Mouse (Mus musculus): Measurements from ENCODE around the gene Hmga1.

Hmga1 gene

GRCm38 (mm10) chr17:27561809-27562526 lies 5.7 kb downstream of the Hmga1 start:
- DNase-seq, result peak; percentile 79

DNA sequence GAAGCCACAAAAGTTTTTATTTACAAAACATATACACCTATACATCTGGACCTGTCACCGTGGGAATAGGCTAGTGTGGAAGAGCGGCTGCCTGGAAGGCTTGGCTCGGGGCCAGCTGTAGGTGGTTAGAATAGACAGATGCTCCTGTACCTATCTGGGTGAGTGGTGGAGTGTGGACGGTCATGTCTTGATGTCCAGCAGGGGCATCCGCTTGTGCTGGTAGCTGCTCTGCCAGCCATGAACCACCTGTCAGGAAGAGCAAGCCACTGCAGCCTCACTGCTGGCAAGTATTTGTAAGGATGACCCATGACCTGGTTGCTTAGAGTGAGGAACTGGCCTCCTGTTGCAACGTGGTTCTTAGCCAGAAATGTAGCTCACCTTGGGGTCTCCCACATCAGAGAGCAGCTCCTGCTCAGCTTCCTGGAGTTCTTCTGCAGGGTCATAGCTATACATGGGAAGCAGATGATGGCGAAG lies 7.5 kb downstream of the Hmga1 start:
- DNase-seq, result no peak

DNA sequence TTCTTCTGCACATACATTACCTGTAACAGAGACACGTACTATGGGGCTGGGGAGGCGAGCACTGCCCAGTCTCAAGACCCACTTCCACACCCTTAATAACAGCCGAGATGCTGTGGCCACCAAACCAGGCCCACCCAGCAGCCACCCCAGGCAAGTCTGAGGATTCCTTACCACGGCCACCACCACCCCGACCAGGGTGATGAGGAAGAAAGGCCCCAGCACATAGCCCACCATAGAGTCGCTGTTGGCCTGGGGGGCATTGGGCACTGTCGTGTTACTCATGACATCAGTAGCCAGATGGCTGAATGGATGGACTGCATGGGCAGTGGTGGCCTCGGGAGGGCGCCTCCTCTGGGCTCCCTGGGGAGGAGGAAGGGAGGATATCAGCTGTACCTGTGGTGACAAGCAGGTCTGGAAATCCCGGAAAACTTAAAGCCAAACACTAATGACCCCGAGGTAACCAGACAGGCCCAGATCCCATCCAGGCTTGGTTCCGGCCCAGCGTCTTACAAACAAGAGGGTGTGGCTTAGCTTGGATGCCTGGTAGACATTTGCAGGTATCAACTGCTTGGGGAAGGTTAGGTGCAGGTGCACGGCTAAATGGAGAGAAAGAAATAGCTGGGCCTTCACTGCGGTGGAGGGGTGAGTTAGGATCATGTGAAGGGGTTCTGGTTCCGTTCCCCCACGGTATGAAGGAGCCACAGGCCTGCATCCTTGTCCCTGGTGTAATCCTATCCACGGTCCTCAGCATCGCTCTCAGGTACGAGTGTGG lies 8.3 kb downstream of the Hmga1 start:
- DNase-seq, result no peak

- peak; percentile 97 for DNase-seq
These were observed 9.1 kb downstream of the Hmga1 start, which contains the start of gene AI413582 for GRCm38 (mm10) chr17:27565163-27565941. Gene AI413582, minus strand, starts transcription at chr17:27565756.

DNA sequence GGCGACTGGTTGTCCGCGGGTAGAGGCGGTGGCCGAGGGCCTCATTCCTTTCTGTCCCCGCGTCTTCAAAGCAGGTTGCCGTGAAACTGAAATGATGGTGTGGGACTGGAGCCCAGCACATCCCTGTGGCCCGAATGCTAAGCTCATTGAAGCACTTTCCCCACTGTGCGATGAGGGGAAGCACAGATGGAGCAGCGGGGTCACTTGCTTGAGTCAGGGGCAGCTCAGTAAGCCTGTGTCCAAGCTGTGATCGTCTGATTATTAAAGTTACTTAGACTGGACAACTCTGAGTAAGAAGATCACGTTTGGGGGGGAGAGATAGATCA lies 9.6 kb downstream of the Hmga1 start:
- no peak for DNase-seq

- no peak for DNase-seq
These were observed 11.9 kb downstream of the Hmga1 start for GRCm38 (mm10) chr17:27568228-27568627.

DNA sequence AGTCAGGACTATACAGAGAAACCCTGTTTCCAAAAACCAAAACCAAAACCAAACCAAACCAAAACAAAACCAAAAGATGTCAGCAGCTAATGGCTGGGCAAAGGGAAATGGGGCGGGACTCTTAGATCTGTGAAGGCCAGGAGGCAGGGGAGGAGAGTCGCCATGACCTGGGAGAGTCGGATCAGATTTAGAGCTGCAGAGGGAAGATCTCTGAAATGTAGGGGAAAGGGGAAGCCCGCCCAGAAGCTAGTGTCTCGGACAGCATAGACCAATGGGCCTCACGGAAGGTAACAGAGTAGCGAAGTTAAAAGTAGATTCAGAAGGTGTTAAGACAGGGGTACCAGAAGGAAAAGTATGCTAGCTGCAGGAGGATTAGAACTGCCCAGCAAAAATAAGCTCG lies 15.0 kb downstream of the Hmga1 start:
- no peak for DNase-seq

GRCm38 (mm10) chr17:27573772-27574320 lies 17.5 kb downstream of the Hmga1 start:
- no peak for DNase-seq

DNA sequence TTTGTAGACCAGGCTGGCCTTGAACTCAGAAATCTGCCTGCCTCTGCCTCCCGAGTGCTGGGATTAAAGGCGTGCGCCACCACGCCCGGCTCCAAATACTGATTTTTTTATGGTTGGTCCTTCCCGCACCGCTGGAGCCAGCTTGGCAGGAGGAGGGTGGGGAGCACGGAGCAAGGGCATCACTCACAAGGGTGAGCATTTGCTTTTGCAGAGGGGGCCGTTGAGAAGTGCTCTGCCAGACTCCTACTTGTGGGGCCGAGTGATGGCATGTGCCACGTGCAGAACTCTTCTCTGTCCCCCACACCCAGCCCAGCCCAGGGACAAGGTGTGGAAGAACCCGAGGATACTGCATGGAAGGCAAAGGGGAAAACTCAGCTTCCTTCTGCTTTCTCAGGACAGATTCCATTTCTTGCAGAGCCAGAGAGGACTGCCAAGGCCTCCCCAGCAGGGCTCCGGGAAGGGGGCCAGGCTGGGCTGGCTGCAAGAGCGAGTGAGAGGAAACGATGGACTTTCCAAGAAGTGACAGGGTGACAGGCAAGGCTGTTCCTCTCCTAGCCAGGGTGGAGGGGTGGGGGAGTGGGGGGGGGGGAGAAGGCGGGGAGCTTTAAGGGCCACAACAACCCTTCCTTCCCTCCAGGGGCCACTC lies 18.3 kb downstream of the Hmga1 start:
- DNase-seq, result peak; percentile 65

GRCm38 (mm10) chr17:27575116-27575776 lies 18.9 kb downstream of the Hmga1 start:
- no peak for DNase-seq

GRCm38 (mm10) chr17:27576056-27576455 lies 19.8 kb downstream of the Hmga1 start:
- DNase-seq, result no peak

- no peak for DNase-seq
These were observed 21.2 kb downstream of the Hmga1 start for GRCm38 (mm10) chr17:27577468-27577867.

DNA sequence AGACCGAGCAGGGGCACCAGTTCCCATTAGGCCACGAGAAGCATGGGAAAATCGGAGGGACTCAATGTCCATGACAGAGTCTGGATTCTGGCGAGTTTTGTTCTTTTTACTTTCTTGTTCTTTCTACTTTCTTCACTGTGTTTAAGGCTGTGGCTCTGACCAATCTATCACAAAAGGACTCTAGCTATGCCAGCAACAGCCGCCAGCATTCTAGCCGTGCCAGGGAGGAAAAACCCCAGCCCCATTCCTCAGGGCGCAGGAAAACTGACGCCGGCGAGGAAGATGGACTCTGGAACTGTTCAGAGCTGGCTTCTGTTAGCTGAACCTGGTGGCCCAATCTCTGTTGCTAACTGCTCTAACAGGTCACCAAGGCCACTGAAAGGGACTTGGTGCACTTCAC lies 22.2 kb downstream of the Hmga1 start:
- DNase-seq, result no peak

GRCm38 (mm10) chr17:27579816-27580215 lies 23.5 kb downstream of the Hmga1 start:
- DNase-seq, result no peak

- DNase-seq, result peak; percentile 23
These were observed 24.2 kb downstream of the Hmga1 start for GRCm38 (mm10) chr17:27580392-27581068.

- no peak for DNase-seq
These were observed 27.0 kb downstream of the Hmga1 start for GRCm38 (mm10) chr17:27583185-27583894.

DNA sequence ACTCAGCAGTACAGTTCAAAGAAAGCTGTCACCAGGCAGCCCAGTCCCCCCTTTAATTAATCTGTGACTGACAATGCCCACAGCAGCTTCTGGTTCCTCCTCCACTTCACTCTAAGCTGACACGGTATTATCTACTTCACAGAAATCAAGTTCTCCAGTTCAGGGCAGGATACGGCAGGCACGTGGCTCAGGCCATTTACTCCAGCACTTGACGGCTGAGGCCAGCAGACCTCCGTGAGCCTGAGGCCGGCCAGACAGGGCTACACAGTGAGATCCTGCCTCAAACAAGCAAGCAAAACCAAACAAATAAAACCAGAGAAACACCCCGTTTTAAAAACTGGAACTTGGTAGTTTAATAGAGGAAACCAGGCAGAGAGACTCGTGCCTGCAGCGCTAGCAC lies 30.4 kb downstream of the Hmga1 start:
- DNase-seq, result no peak

DNA sequence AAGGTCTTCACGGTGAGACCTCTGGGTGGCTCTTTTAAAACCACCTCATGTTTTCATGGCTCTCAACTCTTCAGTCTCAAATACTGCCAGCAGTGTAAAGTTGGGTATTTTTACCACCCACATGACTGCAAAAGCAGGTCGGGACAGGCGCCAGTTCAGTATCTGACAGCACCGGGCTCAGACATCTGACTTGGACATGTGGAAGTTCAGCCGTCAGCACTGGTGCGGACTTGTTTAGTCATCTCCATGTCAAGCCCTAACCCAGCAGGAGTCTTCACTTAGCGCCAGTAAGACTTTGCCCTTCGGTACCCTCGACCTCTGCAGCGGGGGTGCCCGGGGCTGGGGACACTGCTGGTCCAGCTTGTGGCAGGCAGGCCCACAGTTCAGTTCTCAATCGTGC lies 31.0 kb downstream of the Hmga1 start:
- DNase-seq, result no peak

DNA sequence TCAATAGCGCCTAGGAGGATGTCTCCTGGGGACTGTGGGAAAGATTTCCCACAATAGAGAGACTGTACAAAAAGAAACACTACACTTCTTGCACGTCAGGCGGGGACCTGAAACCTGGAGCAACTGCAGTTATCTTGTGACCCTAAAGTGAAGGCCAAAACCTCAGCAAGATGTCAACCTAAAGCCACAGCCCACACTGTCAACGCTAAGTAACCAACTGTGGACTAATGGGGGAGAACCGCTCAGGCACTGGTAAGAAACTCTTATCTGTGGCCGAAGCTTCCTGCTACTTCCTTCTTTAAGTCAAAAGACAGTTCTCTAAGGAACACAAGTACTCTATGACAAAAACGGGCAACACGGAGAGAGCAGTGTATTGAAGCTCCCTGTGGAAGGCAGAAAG lies 31.9 kb downstream of the Hmga1 start:
- DNase-seq, result no peak

- no peak for DNase-seq
These were observed 35.7 kb downstream of the Hmga1 start for GRCm38 (mm10) chr17:27591826-27592564.

Measured in right cerebral cortex, postnatal 25 days (tissue).